ENCODE assay signal across 14 mouse cellular contexts in genomic region chr17:69221377-69221776, GRCm38 (mm10).
DNase-seq lines count a peak whose midpoint lies in the region; ATAC-seq lines count a peak whose summit lies in the region.
"Had no signal": no experiment of that assay in that cellular context is flagged by ENCODE, and none has a peak within 500 bp of the region (broad histone marks: within the 10 kb centered on the region; RNA-seq: fewer than 3 reads in every experiment).

No protein-coding gene starts in this region.

- no peak for ATAC-seq in granulocyte monocyte progenitor cell, adult 5-6 weeks (replicated peaks; ENCODE audit: poor library complexity, severe bottlenecking)
- no peak for ATAC-seq in erythroid progenitor cell, adult 5-6 weeks (replicated peaks; ENCODE audit: low FRiP score, poor library complexity, severe bottlenecking)

- 8% methylated on average over 6 of the region's 6 CpGs for WGBS in large intestine, adult 2 months

- peak; percentile 14 to 62 for DNase-seq in layer of hippocampus, postnatal 14 days (ENCODE audit: low spot score in 2 of 2)
- DNase-seq in layer of hippocampus, postnatal 36 days, result no peak
- DNase-seq in NIH3T3 (ENCODE audit: low read depth), result peak; percentile 68
- DNase-seq in fat pad, adult 2 months (ENCODE audit: extremely low read depth, low read depth, low spot score), result peak; percentile 66
- DNase-seq in large intestine, adult 2 months (ENCODE audit: low read depth, low spot score), result peak; percentile 31
- no peak for DNase-seq in T-cell, adult 2 months (ENCODE audit: low spot score)
- DNase-seq: adrenal gland, adult 8-10 months; cerebellum, adult 9-11 months; gastrocnemius, postnatal 10 days; kidney, adult 9 months; kidney, postnatal 4 days; lung, adult 2 months had no signal

Comparison
In these comparisons a context has a peak if more than half of its experiments do, and no peak if none do; other contexts are left out.
1. DNase-seq: peak in layer of hippocampus, postnatal 14 days (2 of 2), NIH3T3 (single experiment), fat pad, adult 2 months (single experiment) and large intestine, adult 2 months (single experiment); none in layer of hippocampus, postnatal 36 days (0 of 2) and T-cell, adult 2 months (single experiment).